Mouse (Mus musculus): ENCODE data around the gene 9630041A04Rik.
A peak's percentile ranks its signal among the peaks of the same experiment; 100 is the strongest.

9630041A04Rik gene

GRCm38 (mm10) chr9:101918771-101919170 is 57.1 kb downstream of the 9630041A04Rik start:
- no peak for DNase-seq (ENCODE audit: low read depth, low spot score)

GRCm38 (mm10) chr9:101919324-101919723 is 57.7 kb downstream of the 9630041A04Rik start:
- DNase-seq (ENCODE audit: low read depth, low spot score), result no peak

DNA sequence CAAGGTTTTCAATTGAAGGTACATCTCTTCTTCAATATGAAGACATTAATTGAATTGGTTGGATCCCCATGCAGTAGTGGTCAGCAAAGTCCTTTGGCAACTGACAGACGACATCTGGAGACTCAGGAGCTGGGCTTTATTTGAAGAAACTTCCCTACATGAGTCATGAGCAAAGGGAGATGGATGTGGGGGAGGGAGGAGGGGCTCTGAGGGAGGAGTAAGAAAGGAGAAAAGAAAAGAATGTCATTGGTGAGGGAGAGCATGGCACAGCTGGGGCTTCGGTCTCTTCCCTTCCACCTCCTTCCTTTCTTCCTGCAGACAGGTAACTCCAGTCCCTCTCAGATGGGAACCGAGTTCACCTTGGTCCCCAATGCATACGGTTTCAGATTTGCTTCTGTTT is 61.2 kb downstream of the 9630041A04Rik start:
- DNase-seq (ENCODE audit: low read depth, low spot score), result no peak

- DNase-seq (ENCODE audit: low read depth, low spot score), result no peak
Measured at GRCm38 (mm10) chr9:101924829-101925228, 63.2 kb downstream of the 9630041A04Rik start.

DNA sequence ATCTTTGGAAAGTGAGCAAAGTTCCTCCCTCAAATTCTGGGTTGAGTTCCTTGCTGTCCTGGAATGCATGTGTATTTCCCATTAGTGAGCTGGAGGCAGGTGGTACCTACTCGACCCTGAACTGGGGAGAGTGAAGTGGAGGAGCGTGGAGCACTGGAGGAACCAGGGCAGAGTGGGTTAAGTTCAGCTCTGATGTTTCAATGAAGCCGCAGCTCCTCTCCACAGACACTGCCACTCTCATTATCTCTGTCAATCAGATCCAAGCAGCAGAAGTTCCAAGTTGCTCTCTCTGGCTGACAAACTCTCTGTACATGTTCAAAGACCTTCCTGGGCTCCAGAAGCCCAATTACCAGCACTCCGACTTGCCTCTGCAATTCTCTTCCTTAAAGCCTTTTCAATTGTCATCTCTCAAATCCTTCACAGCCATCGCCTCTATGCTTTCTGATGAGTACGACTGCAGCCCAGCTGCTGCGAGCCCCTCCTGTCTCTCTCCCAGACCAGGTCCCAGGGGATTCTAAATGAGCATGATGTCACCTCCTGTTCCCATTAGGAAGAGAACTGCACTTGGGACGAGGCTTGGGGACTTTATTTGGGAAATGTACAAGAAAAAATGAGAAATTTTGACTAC is 72.4 kb downstream of the 9630041A04Rik start:
- no peak for DNase-seq (ENCODE audit: low read depth, low spot score)

GRCm38 (mm10) chr9:101934887-101935286 is 73.2 kb downstream of the 9630041A04Rik start:
- no peak for DNase-seq (ENCODE audit: low read depth, low spot score)

- no peak for DNase-seq (ENCODE audit: low read depth, low spot score)
Measured at GRCm38 (mm10) chr9:101938066-101938465, 76.4 kb downstream of the 9630041A04Rik start.

- DNase-seq (ENCODE audit: low read depth, low spot score), result no peak
Measured at GRCm38 (mm10) chr9:101939006-101939405, 77.4 kb downstream of the 9630041A04Rik start.

DNA sequence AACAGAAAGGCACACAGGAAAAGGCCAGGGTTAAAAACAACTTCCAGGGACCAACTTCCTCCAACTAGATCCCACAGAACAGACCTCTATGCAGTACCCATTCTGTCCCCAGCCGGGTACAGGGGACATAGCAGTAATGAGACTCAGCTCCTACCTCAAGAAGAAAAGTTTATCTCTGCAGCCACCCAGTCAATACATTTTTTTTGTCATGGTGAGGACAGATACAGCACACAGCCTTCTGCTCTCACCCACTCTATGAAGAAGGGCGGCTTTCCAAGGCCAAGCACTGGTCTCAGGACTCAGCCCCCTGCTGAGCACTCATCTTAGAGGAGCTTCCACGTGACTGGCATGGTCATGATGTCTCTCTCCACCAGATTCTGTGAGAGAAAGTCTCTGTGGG is 78.5 kb downstream of the 9630041A04Rik start:
- DNase-seq (ENCODE audit: low read depth, low spot score), result no peak

DNA sequence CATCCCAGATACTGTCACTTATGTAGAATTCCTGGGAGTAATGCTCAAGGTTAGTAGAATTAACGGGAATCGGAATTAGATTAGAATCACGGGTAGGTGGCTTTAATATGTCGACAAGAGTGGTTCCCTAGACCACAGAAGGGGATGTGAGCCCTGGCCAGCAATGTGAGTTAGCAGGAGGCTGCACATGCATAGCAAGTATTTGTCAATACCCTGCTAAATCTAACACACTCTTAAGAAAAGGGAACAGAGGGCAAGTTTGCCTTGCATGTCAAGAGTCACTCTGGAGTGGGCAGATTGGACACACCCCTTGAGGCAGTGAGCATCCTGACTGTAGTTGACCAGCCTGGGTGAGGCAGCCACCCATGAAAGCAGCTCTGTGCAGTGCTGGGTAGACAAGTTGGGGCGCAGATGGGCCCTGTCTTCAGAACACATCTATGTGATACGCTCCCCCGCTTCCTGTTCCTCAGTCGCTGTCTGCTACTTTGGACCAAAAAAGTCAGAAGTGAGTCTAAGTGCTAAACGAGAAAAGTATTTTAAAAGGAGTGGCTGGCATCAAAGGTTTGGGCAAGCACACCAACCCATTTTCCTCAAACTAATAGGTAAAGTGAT is 80.5 kb downstream of the 9630041A04Rik start:
- no peak for DNase-seq (ENCODE audit: low read depth, low spot score)

DNA sequence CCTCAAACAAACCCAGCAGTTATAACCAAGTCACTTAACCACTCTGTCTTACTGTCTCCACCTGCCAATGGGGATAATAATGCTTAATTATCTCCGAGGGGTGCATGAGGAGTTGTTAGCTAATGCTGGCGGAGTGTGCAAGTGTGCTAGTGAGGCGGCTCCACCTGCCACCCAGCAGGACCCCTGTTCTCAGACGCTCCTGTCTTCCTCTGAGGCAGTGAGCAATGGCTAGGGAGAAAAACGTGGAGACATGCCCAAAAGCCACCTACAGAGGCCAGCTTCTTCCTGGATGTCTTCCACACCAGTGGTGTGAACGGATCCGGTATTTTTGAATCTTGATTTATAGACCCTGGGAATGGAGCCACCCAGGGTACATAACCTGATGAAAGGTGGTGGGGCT is 83.7 kb downstream of the 9630041A04Rik start:
- DNase-seq (ENCODE audit: low read depth, low spot score), result no peak

GRCm38 (mm10) chr9:101945814-101946213 is 84.2 kb downstream of the 9630041A04Rik start:
- no peak for DNase-seq (ENCODE audit: low read depth, low spot score)

GRCm38 (mm10) chr9:101950101-101950500 is 88.5 kb downstream of the 9630041A04Rik start:
- peak; percentile 41 for DNase-seq (ENCODE audit: low read depth, low spot score)

DNA sequence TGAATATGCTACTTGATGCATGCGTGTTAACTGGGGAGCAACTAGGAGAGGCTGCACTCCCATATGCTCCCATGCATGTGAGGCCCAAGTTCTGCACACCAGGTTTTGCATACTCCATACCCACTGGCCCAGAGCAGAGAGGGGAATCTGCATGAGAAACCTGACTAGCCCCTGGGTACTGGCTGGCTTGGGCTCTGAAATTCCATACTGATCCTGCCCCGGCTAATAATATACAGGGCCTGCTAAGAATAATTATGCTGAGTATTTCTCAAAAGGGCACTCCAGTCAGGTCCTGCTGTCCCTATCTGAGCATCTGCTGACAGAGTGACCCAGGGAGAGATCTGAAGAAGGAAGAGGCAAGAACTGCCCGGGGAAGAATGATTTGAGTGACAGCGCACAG is 92.9 kb downstream of the 9630041A04Rik start:
- DNase-seq (ENCODE audit: low read depth, low spot score), result no peak

DNA sequence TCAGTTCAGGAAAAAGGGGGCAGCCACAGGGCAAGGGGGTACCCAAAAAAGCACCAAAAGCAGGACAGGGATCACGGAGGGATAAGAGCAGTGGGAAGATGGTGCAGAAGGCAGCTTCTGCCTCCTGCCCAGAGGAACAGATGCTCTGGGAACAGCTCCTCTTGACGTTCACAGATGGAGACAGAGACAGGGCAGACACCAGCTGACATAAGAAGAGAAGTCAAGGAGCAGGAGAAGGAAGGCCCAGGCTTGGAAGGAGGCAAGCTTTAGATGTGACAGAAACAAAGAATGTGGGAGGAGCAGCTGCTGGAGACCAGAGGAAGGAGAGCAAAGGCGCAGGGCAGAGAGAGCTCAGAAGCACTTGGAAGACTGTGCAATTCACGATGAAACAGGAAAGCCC is 94.6 kb downstream of the 9630041A04Rik start:
- DNase-seq (ENCODE audit: low read depth, low spot score), result no peak

GRCm38 (mm10) chr9:101971806-101972205 is 110.2 kb downstream of the 9630041A04Rik start:
- DNase-seq (ENCODE audit: low read depth, low spot score), result no peak

GRCm38 (mm10) chr9:101972314-101972713 is 110.7 kb downstream of the 9630041A04Rik start:
- no peak for DNase-seq (ENCODE audit: low read depth, low spot score)

DNA sequence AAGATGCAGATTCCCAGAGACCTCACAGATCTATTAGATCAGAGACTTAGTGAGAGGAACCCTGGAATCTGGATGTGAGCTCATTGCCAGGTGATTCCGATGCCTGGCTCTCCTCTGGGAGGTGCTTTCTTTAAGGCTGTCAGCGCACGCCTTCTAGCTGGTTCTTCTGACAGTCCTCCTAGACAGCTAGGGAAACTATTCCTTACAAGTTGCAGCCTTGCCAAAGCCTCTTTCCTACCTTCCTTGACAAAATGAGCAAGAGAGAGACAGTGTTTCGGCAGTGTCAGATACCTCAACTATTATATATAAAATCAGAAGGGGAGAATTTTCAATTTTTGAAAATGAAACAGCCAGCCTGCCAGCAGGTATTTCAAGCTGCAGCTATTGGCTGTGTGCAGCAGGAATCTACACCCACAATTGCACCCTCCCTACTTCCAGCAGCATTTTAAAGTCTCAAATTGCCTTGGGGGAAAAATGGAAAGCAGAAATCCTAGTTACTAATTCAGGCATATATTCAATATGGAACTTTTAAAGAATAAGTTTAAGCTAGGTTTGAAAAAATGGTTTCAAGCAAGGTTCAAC is 115.3 kb downstream of the 9630041A04Rik start:
- no peak for DNase-seq (ENCODE audit: low read depth, low spot score)

DNA sequence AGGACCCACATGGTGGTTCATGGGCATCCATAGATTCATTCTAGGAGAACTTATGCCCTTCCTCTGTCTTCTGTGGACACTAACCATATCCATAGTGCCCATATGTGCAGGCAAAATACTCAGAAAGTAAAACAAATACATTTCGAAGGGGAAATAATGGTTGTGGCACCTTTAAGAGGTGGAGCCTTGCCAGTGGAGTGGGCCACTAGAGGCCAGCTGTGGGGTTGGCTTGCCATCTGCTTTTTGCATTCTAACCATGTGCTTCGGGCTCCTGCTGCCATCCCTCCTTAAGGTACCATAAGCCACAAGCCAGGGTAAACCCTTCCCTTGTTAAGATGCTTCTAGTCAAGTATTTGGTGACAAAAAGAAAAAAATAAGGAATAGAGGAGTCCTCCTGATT is 119.5 kb downstream of the 9630041A04Rik start:
- DNase-seq (ENCODE audit: low read depth, low spot score), result no peak

DNA sequence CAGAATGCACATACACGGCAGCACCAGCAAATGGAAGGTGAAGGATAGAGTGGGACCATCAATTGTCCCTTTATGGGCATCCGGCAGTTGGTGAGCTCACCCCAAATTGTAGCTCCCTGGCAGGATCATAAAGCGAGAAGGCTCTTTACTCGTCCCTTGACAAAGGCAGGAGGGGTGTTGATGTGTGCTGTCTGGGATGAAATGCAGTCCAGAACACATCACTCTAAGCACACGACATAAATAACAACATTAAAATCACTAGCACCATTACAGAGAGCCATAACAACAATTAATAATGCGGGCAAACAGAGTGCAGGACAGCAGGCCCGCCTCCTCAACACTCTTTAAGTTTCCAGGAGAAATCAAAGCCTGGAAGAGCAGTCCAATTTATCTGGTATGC is 120.7 kb downstream of the 9630041A04Rik start:
- no peak for DNase-seq (ENCODE audit: low read depth, low spot score)

GRCm38 (mm10) chr9:101986910-101987309 is 125.3 kb downstream of the 9630041A04Rik start:
- no peak for DNase-seq (ENCODE audit: low read depth, low spot score)

GRCm38 (mm10) chr9:101990032-101990431 is 128.4 kb downstream of the 9630041A04Rik start:
- no peak for DNase-seq (ENCODE audit: low read depth, low spot score)

GRCm38 (mm10) chr9:101990836-101991235 is 129.2 kb downstream of the 9630041A04Rik start:
- peak; percentile 50 for DNase-seq (ENCODE audit: low read depth, low spot score)

Measured in R1 (cell line).